Mouse (Mus musculus): ENCODE results near the gene Mapk8. TPM values are rescaled to one million over a fixed set of nuclear protein-coding genes. Genes with fewer than 3 reads are reported as not detected.

The Mapk8 gene
- total RNA-seq (2012; rRNA removed) (27.5 and 29.2 TPM in 2 replicates), polyA plus RNA-seq (2012; ENCODE audit: insufficient read depth in 1 of 2, insufficient read length in 2 of 2, low read depth in 1 of 2, low replicate concordance in 2 of 2, missing spikeins in 1 of 2) (10 to 100 TPM in 1 of 2 experiments, not detected in 1; 47.5 TPM)

- Histone ChIP-seq H3K27me3 (ENCODE audit: control insufficient read depth in 1 of 2, insufficient read depth in 2 of 2, low read length in 2 of 2) (peaks cover 5 to 11% of the 10 kb centered on the region in 2 experiments), H3K9me3 (replicated peaks; ENCODE audit: insufficient read depth, low read length) (no peaks in the 10 kb centered on the region), H3K27ac (ENCODE audit: control insufficient read depth, low read depth, low read length) (peak within 1 kb of the TSS; percentile 28; the same call in 1 of the 2 replicates), H3K79me2 (ENCODE audit: control insufficient read depth, insufficient read depth, low read length, poor library complexity) (peaks cover 25% of the 10 kb centered on the region), H3K4me1 (ENCODE audit: control insufficient read depth in 1 of 2, insufficient read depth in 2 of 2, low read length in 2 of 2) (peaks cover 7% of the 10 kb centered on the region in 2 experiments), H3K9ac (ENCODE audit: control insufficient read depth, low read depth, low read length, poor library complexity, severe bottlenecking) (peak within 1 kb of the TSS; percentile 91), H3K36me3 (ENCODE audit: control insufficient read depth in 1 of 2, insufficient read depth in 2 of 2, low read length in 2 of 2) (peaks cover 0 to 29% of the 10 kb centered on the region in 2 experiments; a peak in 2 of 4 replicates), H3K4me3 (ENCODE audit: control insufficient read depth in 1 of 2, insufficient read depth in 1 of 2, low read depth in 2 of 2, low read length in 2 of 2) (peak within 1 kb of the TSS; percentile 61 to 95)
- DNase-seq (ENCODE audit: low read depth, low spot score) = peak; percentile 92
- TF ChIP-seq ZKSCAN1 (IDR thresholded peaks at IDR 0.05; ENCODE audit: low read depth, low read length) (no peak), MXI1 (IDR thresholded peaks at IDR 0.05; ENCODE audit: low read depth, low read length) (peak; percentile 96), JUND (IDR thresholded peaks at IDR 0.05; ENCODE audit: low read depth, low read length) (no peak), ZMIZ1 (IDR thresholded peaks at IDR 0.05; ENCODE audit: low read depth, low read length) (peak; percentile 83; the same call in 1 of the 2 replicates), RAD21 (IDR thresholded peaks at IDR 0.05; ENCODE audit: low read depth, low read length) (no peak), ETS1 (IDR thresholded peaks at IDR 0.05; ENCODE audit: low read depth, low read length) (no peak), NRF1 (IDR thresholded peaks at IDR 0.05; ENCODE audit: insufficient read depth, low read depth, low read length, poor library complexity, severe bottlenecking) (peak; percentile 57; the same call in 1 of the 2 replicates), ELF1 (IDR thresholded peaks at IDR 0.05; ENCODE audit: low read depth, low read length) (no peak), RCOR1 (IDR thresholded peaks at IDR 0.05; ENCODE audit: low read depth, low read length) (no peak), SIN3A (IDR thresholded peaks at IDR 0.05; ENCODE audit: low read length) (peak; percentile 52; the same call in 1 of the 2 replicates), CHD2 (IDR thresholded peaks at IDR 0.05; ENCODE audit: low read length) (no peak), HCFC1 (IDR thresholded peaks at IDR 0.05; ENCODE audit: low read depth, low read length) (peak; percentile 49), MAZ (IDR thresholded peaks at IDR 0.05; ENCODE audit: low read depth, low read length) (no peak; the same call in 1 of the 2 replicates), E2F4 (IDR thresholded peaks at IDR 0.05; ENCODE audit: borderline replicate concordance, low read depth, low read length) (no peak), SMC3 (IDR thresholded peaks at IDR 0.05; ENCODE audit: low read depth, low read length) (no peak), USF2 (IDR thresholded peaks at IDR 0.05; ENCODE audit: borderline replicate concordance in 1 of 2, insufficient read depth in 1 of 2, low read depth in 1 of 2, low read length in 2 of 2) (no peak), TAL1 (IDR thresholded peaks at IDR 0.05; ENCODE audit: low read length) (no peak), NELFE (IDR thresholded peaks at IDR 0.05; ENCODE audit: low read depth, low read length) (peak; percentile 86), TBP (IDR thresholded peaks at IDR 0.05; ENCODE audit: low read depth, low read length) (no peak), UBTF (IDR thresholded peaks at IDR 0.05; ENCODE audit: borderline replicate concordance, insufficient read depth, low read depth, low read length) (no peak), KAT2A (conservative IDR thresholded peaks at IDR 0.05; ENCODE audit: low read depth, low read length) (no peak), GABPA (IDR thresholded peaks at IDR 0.05; ENCODE audit: low read depth, low read length) (no peak), MEF2A (IDR thresholded peaks at IDR 0.05; ENCODE audit: extremely low read depth, insufficient replicate concordance, low read depth, low read length, poor library complexity, severe bottlenecking) (no peak), TCF12 (IDR thresholded peaks at IDR 0.05; ENCODE audit: low read depth, low read length) (no peak), POLR2A (IDR thresholded peaks at IDR 0.05; ENCODE audit: control insufficient read depth in 1 of 2, insufficient read depth in 1 of 2, low read depth in 1 of 2, low read length in 2 of 2, poor library complexity in 1 of 2) (peak; percentile 80 to 83), ZNF384 (IDR thresholded peaks at IDR 0.05; ENCODE audit: low read depth, low read length) (no peak), GATA1 (IDR thresholded peaks at IDR 0.05; ENCODE audit: low read depth, low read length) (no peak), POLR2AphosphoS2 (IDR thresholded peaks at IDR 0.05; ENCODE audit: low read length) (peak; percentile 60; the same call in 1 of the 2 replicates), MAX (IDR thresholded peaks at IDR 0.05; ENCODE audit: low read length) (peak; percentile 94), CHD1 (IDR thresholded peaks at IDR 0.05; ENCODE audit: low read depth, low read length) (no peak), ZC3H11A (IDR thresholded peaks at IDR 0.05; ENCODE audit: low read depth, low read length) (no peak), MAFK (IDR thresholded peaks at IDR 0.05; ENCODE audit: borderline replicate concordance, low read depth, low read length) (no peak), CTCF (IDR thresholded peaks at IDR 0.05 in 2 of 3, conservative IDR thresholded peaks at IDR 0.05 in 1 of 3; ENCODE audit: control insufficient read depth in 1 of 3, insufficient read depth in 1 of 3, low read depth in 2 of 3, low read length in 3 of 3, poor library complexity in 1 of 3, severe bottlenecking in 1 of 3) (no peak), BHLHE40 (IDR thresholded peaks at IDR 0.05; ENCODE audit: borderline replicate concordance, low read depth, low read length) (peak; percentile 65; the same call in 1 of the 2 replicates), EP300 (IDR thresholded peaks at IDR 0.05; ENCODE audit: low read depth in 1 of 2, low read length in 2 of 2) (no peak), USF1 (IDR thresholded peaks at IDR 0.05; ENCODE audit: low read depth, low read length) (peak; percentile 80)
Observed at GRCm38 (mm10) chr14:33447027-33447569, at the start of gene Mapk8. Mapk8 (minus strand) TSS chr14:33447158.
